ENCODE assay signal across 22 mouse cellular contexts in the genomic region with DNA sequence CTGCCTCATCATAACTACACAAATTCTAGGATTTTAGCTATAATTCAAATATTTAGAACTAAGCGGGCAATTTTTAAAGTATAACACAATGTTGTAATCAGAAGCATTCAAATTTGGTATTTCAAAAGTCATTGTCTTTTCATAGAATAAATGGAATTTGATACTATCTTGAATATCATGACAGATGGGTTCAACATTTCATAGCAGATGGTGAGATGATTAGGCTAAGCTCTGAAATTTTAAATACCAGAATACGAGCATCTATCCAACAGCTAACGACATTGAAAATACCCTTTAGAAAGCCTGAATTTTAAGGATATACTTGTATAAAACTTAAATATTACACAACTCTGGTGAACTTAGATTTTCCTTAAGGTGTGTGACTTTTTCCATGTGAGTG.
"Had no signal": no experiment of that assay in that cellular context is flagged by ENCODE, and none has a peak within 500 bp of the region (broad histone marks: within the 10 kb centered on the region; RNA-seq: fewer than 3 reads in every experiment).

No protein-coding gene starts in this region.

- ATAC-seq: liver, postnatal 0 days; lung, postnatal 0 days; midbrain, embryonic 15.5 days had no signal

- H3K4me1 ChIP-seq: kidney, embryonic 15.5 days; limb, embryonic 12.5 days; limb, embryonic 15.5 days; midbrain, embryonic 12.5 days; midbrain, embryonic 15.5 days; neural tube, embryonic 13.5 days had no signal

- H3K27ac ChIP-seq: kidney, embryonic 15.5 days; limb, embryonic 12.5 days; limb, embryonic 15.5 days; liver, embryonic 14.5 days; macrophage; midbrain, embryonic 12.5 days; midbrain, embryonic 15.5 days; neural tube, embryonic 13.5 days had no signal

- H3K9me3 ChIP-seq: kidney, embryonic 15.5 days; limb, embryonic 12.5 days; limb, embryonic 15.5 days; midbrain, embryonic 12.5 days; midbrain, embryonic 15.5 days; neural tube, embryonic 13.5 days had no signal

- H3K9ac ChIP-seq: kidney, embryonic 15.5 days; limb, embryonic 12.5 days; limb, embryonic 15.5 days; liver, embryonic 14.5 days; liver, postnatal 0 days; lung, embryonic 14.5 days; midbrain, embryonic 12.5 days; midbrain, embryonic 15.5 days; neural tube, embryonic 13.5 days had no signal

- H3K4me3 ChIP-seq: kidney, embryonic 15.5 days; limb, embryonic 12.5 days; limb, embryonic 15.5 days; midbrain, embryonic 12.5 days; midbrain, embryonic 15.5 days; myocyte; neural tube, embryonic 13.5 days had no signal

- DNase-seq: kidney, adult 8-10 months; kidney, postnatal 10 days; kidney, postnatal 36 days; left cerebral cortex, postnatal 4 days; liver, postnatal 0 days; lung, embryonic 14.5 days; retina, postnatal 1 day; right cerebral cortex, postnatal 25 days; thymus, adult 2 months; thymus, postnatal 14 days; thymus, postnatal 4 days had no signal

- H3K4me2 ChIP-seq: kidney, embryonic 15.5 days; limb, embryonic 12.5 days; limb, embryonic 15.5 days; liver, embryonic 11.5 days; lung, embryonic 14.5 days; midbrain, embryonic 12.5 days; midbrain, embryonic 15.5 days; neural tube, embryonic 13.5 days had no signal

- H3K36me3 ChIP-seq: kidney, embryonic 15.5 days; limb, embryonic 12.5 days; limb, embryonic 15.5 days; midbrain, embryonic 12.5 days; midbrain, embryonic 15.5 days; neural tube, embryonic 13.5 days had no signal

- H3K27me3 ChIP-seq: kidney, embryonic 15.5 days; limb, embryonic 12.5 days; limb, embryonic 15.5 days; midbrain, embryonic 12.5 days; midbrain, embryonic 15.5 days; neural tube, embryonic 13.5 days had no signal
